Mouse (Mus musculus) gastrocnemius, postnatal 25 days (tissue): ENCODE results near the gene Atp13a4. TPM values are rescaled to one million over a fixed set of nuclear protein-coding genes. Genes with fewer than 3 reads are reported as not detected.

Experiments used
- DNase-seq: peaks from one replicate; pipeline ENCODE4 v3.0.0; 2022
- total RNA-seq, 2 experiments: library from RNA; stranded (reverse); gene quantifications; 1 replicate in 1 of 2; 2 replicates in 1 of 2; pipeline ENCODE4 v1.2.3; 2021

The Atp13a4 gene
- total RNA-seq, 2 experiments from 2014 or later: not detected

DNA sequence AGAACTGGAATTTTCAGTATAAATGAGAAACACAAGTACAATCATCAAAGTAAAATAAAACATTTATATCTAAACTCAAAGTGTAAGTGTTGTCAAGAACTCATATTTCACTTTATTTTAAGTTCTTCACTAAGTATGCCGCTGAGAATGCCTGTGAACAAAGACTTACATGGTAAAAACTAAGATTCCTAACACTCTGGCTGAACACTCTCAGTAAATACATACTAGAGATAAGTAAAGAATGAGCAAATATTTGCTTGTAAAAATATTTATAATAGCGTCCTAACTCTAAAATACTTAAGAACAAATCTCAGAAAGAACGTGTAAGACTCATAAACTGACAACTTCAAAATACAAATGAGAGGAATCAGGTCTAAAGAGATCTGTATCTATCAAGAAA is 80.9 kb downstream of the Atp13a4 start:
- DNase-seq: no peak

GRCm38 (mm10) chr16:29459331-29459730 is 85.3 kb downstream of the Atp13a4 start:
- no peak for DNase-seq

DNA sequence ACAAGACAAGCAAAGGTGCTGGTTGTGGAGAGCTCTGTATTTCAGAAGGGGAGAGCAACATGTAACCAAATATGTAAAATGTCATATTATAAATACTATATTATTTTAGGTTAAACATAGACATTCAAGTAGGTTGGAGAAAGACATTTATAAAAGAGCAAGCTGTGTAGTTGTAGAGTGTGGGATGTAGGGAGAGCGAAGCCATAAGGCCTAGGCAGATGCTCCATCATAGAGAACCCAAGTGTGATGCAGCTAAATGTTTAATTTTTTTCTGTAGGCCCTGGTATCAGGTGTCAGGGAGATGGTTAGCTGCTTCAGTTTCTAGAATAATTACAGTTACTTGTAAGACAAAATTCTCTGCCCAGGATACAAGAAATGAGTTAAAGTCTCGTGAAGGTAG is 87.8 kb downstream of the Atp13a4 start:
- no peak for DNase-seq

- no peak for DNase-seq
Measured at GRCm38 (mm10) chr16:29453282-29453681, 91.4 kb downstream of the Atp13a4 start.

DNA sequence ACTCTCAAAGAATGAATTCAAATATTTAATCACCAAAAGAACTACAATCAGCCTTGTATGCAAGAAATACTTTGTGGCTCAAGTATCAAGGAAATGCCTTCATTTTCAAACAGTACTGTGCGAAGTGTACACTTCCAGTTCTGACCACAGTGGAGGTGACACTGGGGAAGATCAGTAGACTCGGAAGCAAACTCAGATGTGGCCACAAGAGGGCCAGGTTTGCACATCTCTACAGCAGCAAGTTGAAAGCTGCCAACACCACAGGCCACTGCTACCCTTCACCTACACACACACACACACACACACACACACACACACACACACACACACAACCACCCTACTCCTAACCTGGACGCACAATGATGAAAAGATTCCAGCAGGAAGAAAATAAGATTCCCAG is 93.0 kb downstream of the Atp13a4 start:
- DNase-seq: no peak

DNA sequence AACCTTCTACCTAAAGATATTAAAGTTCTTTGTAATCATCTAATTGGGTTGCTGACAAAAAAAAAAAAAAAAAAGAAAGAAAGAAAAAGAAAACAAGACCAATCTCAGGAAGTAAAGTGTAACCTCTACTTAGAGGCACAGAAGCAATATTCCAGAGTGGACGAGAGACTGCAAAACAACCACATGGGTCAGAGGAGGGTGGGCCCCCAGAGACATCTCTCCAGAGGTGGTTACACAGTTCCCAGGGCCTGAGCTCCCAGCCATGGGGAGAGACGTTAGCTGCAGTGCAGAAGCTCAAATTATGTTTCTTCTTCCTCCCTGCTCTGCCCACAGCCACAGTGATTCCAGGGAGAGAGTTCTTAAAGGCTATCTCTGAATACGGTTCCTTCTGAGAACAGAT is 102.5 kb downstream of the Atp13a4 start:
- no peak for DNase-seq

DNA sequence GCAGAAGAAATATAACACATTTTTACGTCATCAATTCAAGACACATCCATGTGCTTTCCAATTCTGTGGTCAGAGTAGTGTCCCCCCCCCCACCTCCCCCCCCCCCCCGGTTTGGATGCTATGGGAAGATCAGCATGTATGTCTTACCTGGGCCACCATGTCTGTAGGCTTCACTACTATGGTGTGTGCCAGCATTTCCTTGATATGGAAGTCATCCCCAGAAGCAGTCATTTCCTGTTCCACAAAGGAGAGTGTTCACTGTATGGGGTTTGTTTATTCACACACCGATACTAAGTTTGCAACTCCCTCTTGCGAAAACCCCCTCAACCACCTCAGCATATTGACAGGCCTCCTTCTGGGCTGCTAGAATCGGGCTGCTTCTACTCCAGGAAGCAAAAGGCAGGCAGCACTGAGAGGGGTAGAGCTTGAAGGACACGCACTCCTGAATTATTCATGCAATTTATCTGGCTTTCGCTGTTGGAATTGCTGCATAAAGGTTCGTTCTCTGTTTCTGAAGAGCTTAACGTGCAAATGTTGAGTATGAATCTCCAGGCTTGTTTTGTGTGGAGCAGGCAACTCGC is 103.2 kb downstream of the Atp13a4 start:
- no peak for DNase-seq

DNA sequence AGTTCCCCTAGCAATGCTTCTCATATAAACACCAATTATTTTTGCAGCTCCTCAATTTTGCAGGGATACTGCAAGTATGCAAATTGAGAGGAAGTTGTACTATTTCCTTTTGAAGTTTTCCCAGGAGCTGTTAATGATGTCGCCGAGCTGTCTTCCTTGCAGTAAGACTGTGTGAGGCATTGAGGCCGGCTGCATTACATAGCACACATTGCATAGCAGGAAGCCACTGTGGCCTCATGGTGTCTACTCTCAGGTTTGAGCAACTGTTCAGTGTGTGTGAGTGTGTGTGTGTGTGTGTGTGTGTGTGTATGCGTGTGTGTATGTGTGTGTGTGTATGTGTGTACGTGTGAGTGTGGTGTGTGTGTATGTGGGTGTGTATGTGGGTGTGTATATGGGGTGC is 106.6 kb downstream of the Atp13a4 start:
- DNase-seq: no peak

DNA sequence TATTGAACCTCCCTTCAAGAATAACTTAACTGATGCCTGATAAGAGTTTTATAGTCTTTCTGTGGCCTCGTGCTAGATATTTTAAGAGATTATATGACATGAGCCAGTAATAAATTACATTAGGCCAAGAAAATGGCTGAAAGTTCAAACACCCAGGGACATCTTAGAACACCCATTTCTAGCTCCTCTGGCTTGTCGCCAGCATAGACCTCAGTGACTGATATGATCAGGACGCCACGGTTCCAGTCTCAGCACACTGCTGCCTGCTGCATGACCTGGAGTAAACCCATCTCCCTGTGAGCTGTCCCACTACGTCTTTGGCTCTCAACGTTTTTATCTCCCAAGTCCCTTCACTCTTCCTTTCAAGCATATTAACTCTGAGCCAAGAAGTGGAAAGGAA is 108.9 kb downstream of the Atp13a4 start:
- DNase-seq: no peak

GRCm38 (mm10) chr16:29434712-29435111 is 110.0 kb downstream of the Atp13a4 start:
- no peak for DNase-seq

GRCm38 (mm10) chr16:29414822-29415221 is 129.8 kb downstream of the Atp13a4 start:
- no peak for DNase-seq

GRCm38 (mm10) chr16:29407319-29407718 is 137.3 kb downstream of the Atp13a4 start:
- DNase-seq: no peak

GRCm38 (mm10) chr16:29399079-29399478 is 145.6 kb downstream of the Atp13a4 start:
- DNase-seq: peak; percentile 54

DNA sequence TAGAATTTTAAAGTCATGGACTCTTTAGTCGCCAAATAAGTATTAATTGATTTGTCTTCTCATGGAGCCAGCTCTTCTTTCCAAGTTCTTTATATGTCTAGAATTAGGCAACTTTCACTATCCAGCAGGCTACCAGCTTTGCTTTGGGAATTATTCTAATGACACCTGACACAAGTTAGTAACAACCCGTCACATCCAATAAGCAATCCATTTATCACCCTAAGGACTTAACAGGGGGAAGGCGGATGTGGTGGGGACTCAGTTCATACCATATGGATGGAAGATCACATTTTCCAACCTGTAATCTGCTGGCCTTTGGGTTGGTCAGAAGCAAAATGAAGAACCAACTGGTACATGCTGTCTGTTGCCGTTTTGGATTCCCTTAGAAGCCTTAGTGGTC is 159.9 kb downstream of the Atp13a4 start:
- no peak for DNase-seq

GRCm38 (mm10) chr16:29378458-29378857 is 166.2 kb downstream of the Atp13a4 start, which contains the start of gene Atp13a5:
TSS of gene Atp13a5 (minus strand) at chr16:29378732.
- no peak for DNase-seq

GRCm38 (mm10) chr16:29374636-29375035 is 170.0 kb downstream of the Atp13a4 start:
- no peak for DNase-seq

Other genes starting within 250 kb of the Atp13a4 start
- 1 to 10 TPM; 6.3 to 6.8 TPM for gene Atp13a5, start 166.1 kb downstream of the Atp13a4 start, total RNA-seq
- 10 to 100 TPM; 76.6 to 82.4 TPM for gene Opa1, start 34.5 kb upstream of the Atp13a4 start, total RNA-seq